Mouse (Mus musculus) ES-E14 (cell line): ENCODE results near the gene Amotl1.

Experiments used
- HCFC1 ChIP-seq: IDR thresholded peaks from 2 replicates; pipeline ENCODE4 v1.6.1; 2012; ENCODE audit warnings: low read length, inconsistent platforms, borderline replicate concordance; ENCODE audit not compliant: insufficient read depth
- MAFK ChIP-seq: IDR thresholded peaks from 2 replicates; pipeline ENCODE4 v1.6.1; 2014; ENCODE audit warnings: mild to moderate bottlenecking, low read depth, low read length, inconsistent platforms; ENCODE audit not compliant: insufficient read depth
- ZNF384 ChIP-seq: IDR thresholded peaks from 2 replicates; pipeline ENCODE4 v1.6.1; 2012; ENCODE audit warnings: low read depth, low read length, inconsistent platforms

GRCm38 (mm10) chr9:14563351-14563750 is 81.5 kb downstream of the Amotl1 start:
- TF ChIP-seq MAFK (no peak), HCFC1 (no peak), ZNF384 (no peak)
